ENCODE assay signal across 8 mouse cellular contexts in genomic region chr19:29271147-29271578, GRCm38 (mm10). TPM values are rescaled to one million over a fixed set of nuclear protein-coding genes. Genes with fewer than 3 reads are reported as not detected.
DNase-seq lines count a peak whose midpoint lies in the region; ATAC-seq and TF ChIP-seq lines count a peak whose summit lies in the region.

No protein-coding gene starts in this region.

- no peak overlapping the region for H3K27ac ChIP-seq in heart, embryonic 10.5 days
- no peak overlapping the region for H3K27ac ChIP-seq in heart, embryonic 14.5 days (replicated peaks in 1 of 2; ENCODE audit: control insufficient read depth in 1 of 2, insufficient read depth in 1 of 2, low read depth in 2 of 2, low read length in 2 of 2)
- H3K27ac ChIP-seq in olfactory bulb, adult 2 months (ENCODE audit: insufficient read depth, low read depth, low read length): peak overlapping the region; percentile 60; the same call in 1 of the 2 replicates
- no peak overlapping the region for H3K27ac ChIP-seq in midbrain, embryonic 13.5 days

- TF ChIP-seq CTCF in olfactory bulb, adult 2 months (IDR thresholded peaks at IDR 0.05; ENCODE audit: insufficient read depth, low read depth, low read length): no peak

- no peaks in the 10 kb centered on the region for H3K9me3 ChIP-seq in heart, embryonic 10.5 days
- H3K9me3 ChIP-seq in heart, embryonic 14.5 days (ENCODE audit: control insufficient read depth, low read length): no peaks in the 10 kb centered on the region
- H3K9me3 ChIP-seq in midbrain, embryonic 13.5 days: no peaks in the 10 kb centered on the region

- peaks cover 10% of the 10 kb centered on the region; the same call in 1 of the 2 replicates for H3K4me1 ChIP-seq in heart, embryonic 10.5 days
- H3K4me1 ChIP-seq in heart, embryonic 14.5 days (ENCODE audit: control insufficient read depth in 2 of 2, insufficient read depth in 2 of 2, low read length in 2 of 2): peaks cover 2 to 8% of the 10 kb centered on the region in 2 experiments; a peak in 3 of 4 replicates
- H3K4me1 ChIP-seq in olfactory bulb, adult 2 months (ENCODE audit: control insufficient read depth, insufficient read depth, low read length): no peaks in the 10 kb centered on the region
- H3K4me1 ChIP-seq in midbrain, embryonic 13.5 days (replicated peaks): peaks cover 10% of the 10 kb centered on the region

- H3K9ac ChIP-seq in heart, embryonic 14.5 days (ENCODE audit: low read length): no peak overlapping the region
- H3K9ac ChIP-seq in midbrain, embryonic 13.5 days (replicated peaks): no peak overlapping the region

- 56% methylated on average over 12 of the region's 12 CpGs for WGBS in heart, embryonic 10.5 days
- 23% methylated on average over 12 of the region's 12 CpGs for WGBS in heart, embryonic 14.5 days
- 52% methylated on average over 12 of the region's 12 CpGs for WGBS in olfactory bulb, adult 2 months
- 82% methylated on average over 12 of the region's 12 CpGs for WGBS in midbrain, embryonic 13.5 days

- DNase-seq in heart, adult 11 months: peak; percentile 96
- DNase-seq in heart, embryonic 10.5 days (ENCODE audit: low spot score): no peak
- DNase-seq in 416B (ENCODE audit: low read depth): peak; percentile 88
- DNase-seq in thymus, postnatal 14 days: no peak

- no peak overlapping the region; the same call in 1 of the 2 replicates for H3K4me3 ChIP-seq in heart, embryonic 10.5 days
- H3K4me3 ChIP-seq in heart, embryonic 14.5 days (ENCODE audit: control insufficient read depth in 1 of 2, insufficient read depth in 1 of 2, low read depth in 1 of 2, low read length in 2 of 2): peak overlapping the region in 1 of 2 experiments; percentile 2; a peak in 2 of 4 replicates
- H3K4me3 ChIP-seq in olfactory bulb, adult 2 months (ENCODE audit: insufficient read depth, low read depth, low read length): no peak overlapping the region
- H3K4me3 ChIP-seq in midbrain, embryonic 13.5 days (replicated peaks): no peak overlapping the region

- H3K4me2 ChIP-seq in heart, embryonic 14.5 days (ENCODE audit: low read length): peak overlapping the region; percentile 42
- no peak overlapping the region for H3K4me2 ChIP-seq in midbrain, embryonic 13.5 days (replicated peaks)

- 0 out of 2 replicates have a peak, but pooled peaks cover 4% of the 10 kb centered on the region for H3K36me3 ChIP-seq in heart, embryonic 10.5 days
- peaks cover 19% of the 10 kb centered on the region for H3K36me3 ChIP-seq in heart, embryonic 14.5 days (ENCODE audit: control insufficient read depth, insufficient read depth, low read length)
- H3K36me3 ChIP-seq in midbrain, embryonic 13.5 days: 0 out of 2 replicates have a peak, but pooled peaks cover 3% of the 10 kb centered on the region

- ATAC-seq in activated CD4-positive, CD25-positive, alpha-beta regulatory T cell, adult 4 months: peak; percentile 96
- ATAC-seq in heart, embryonic 14.5 days (ENCODE audit: insufficient number of reproducible peaks, insufficient read depth, low FRiP score, low read depth): no peak
- ATAC-seq in midbrain, embryonic 13.5 days: no peak

- no peaks in the 10 kb centered on the region for H3K27me3 ChIP-seq in heart, embryonic 10.5 days (ENCODE audit: insufficient read depth, poor library complexity, severe bottlenecking)
- H3K27me3 ChIP-seq in heart, embryonic 14.5 days (ENCODE audit: control insufficient read depth, insufficient read depth, low read length): no peaks in the 10 kb centered on the region
- H3K27me3 ChIP-seq in midbrain, embryonic 13.5 days: no peaks in the 10 kb centered on the region

- TF ChIP-seq POLR2A in olfactory bulb, adult 2 months (IDR thresholded peaks at IDR 0.05; ENCODE audit: insufficient read depth, low read depth, low read length): no peak

RNA-seq across cellular contexts. Expression of gene Jak2, which starts 19.5 kb away (rescaled TPM):
- polyA plus RNA-seq in heart, embryonic 10.5 days (2016; fragmentation: Nextera tagmentation; extraction: Ambion mirVana): 7.8 and 8.1 TPM in 2 replicates
- 10 to 100 TPM; 20.1 to 20.5 TPM for polyA plus RNA-seq in activated CD4-positive, CD25-positive, alpha-beta regulatory T cell, adult 4 months (2017; shearing (Covaris generic))
- polyA plus RNA-seq in heart, embryonic 14.5 days (2014; fragmentation: Nextera tagmentation; extraction: Ambion mirVana): 11.1 and 11.5 TPM in 2 replicates
- not detected in 2 replicates for polyA plus RNA-seq in olfactory bulb, adult 2 months (2012; ENCODE audit: insufficient read depth, insufficient read length, low replicate concordance, missing spikeins)
- polyA plus RNA-seq in midbrain, embryonic 13.5 days (2015; fragmentation: Nextera tagmentation; extraction: Ambion mirVana): 13.4 and 14.6 TPM in 2 replicates

RNA-seq across cellular contexts. Expression of gene Insl6, which starts 54.0 kb away (rescaled TPM):
- polyA plus RNA-seq in heart, embryonic 10.5 days (2016; fragmentation: Nextera tagmentation; extraction: Ambion mirVana): 4.6 and 6.5 TPM in 2 replicates
- polyA plus RNA-seq in activated CD4-positive, CD25-positive, alpha-beta regulatory T cell, adult 4 months (2017; shearing (Covaris generic)): 10 to 100 TPM; 23.8 to 28.8 TPM
- 3.8 and 4.0 TPM in 2 replicates for polyA plus RNA-seq in heart, embryonic 14.5 days (2014; fragmentation: Nextera tagmentation; extraction: Ambion mirVana)
- polyA plus RNA-seq in olfactory bulb, adult 2 months (2012; ENCODE audit: insufficient read depth, insufficient read length, low replicate concordance, missing spikeins): not detected in 2 replicates
- polyA plus RNA-seq in midbrain, embryonic 13.5 days (2015; fragmentation: Nextera tagmentation; extraction: Ambion mirVana): 2.6 and 2.9 TPM in 2 replicates

Comparison
In these comparisons a context has a peak if more than half of its experiments do, and no peak if none do; other contexts are left out.
1. DNase-seq: peak in heart, adult 11 months (single experiment) and 416B (single experiment); none in heart, embryonic 10.5 days (single experiment) and thymus, postnatal 14 days (single experiment).